Mouse (Mus musculus): Measurements from ENCODE around the gene Olfr670. TPM values are rescaled to one million over a fixed set of nuclear protein-coding genes. Genes with fewer than 3 reads are reported as not detected.
"Not testable (repeated sequence)": the region's sequence is repeated elsewhere in the genome, so short reads cannot be mapped to it uniquely, and the experiment has no call there.

The Olfr670 gene
- not detected in 2 replicates for polyA plus RNA-seq (2012; rRNA removed)

- no peak within 1 kb of the TSS for H3K4me3 ChIP-seq (ENCODE audit: control insufficient read depth, insufficient read depth, low read length)
- WGBS, result 72% methylated on average over 1 of the region's 1 CpGs
- TF ChIP-seq CTCF (IDR thresholded peaks at IDR 0.05; ENCODE audit: borderline replicate concordance, control insufficient read depth, extremely low read depth, insufficient read depth, low read length, poor library complexity) (no peak), POLR2A (IDR thresholded peaks at IDR 0.05; ENCODE audit: control insufficient read depth, extremely low read depth, insufficient read depth, low read length, poor library complexity) (no peak)
- no peaks in the 10 kb centered on the region for H3K36me3 ChIP-seq (ENCODE audit: control insufficient read depth, insufficient read depth, low read length)
- no peaks in the 10 kb centered on the region for H3K4me1 ChIP-seq (replicated peaks; ENCODE audit: control insufficient read depth, insufficient read depth, low read length)
- no peak within 1 kb of the TSS for H3K27ac ChIP-seq (ENCODE audit: control insufficient read depth, insufficient read depth, low read length)
- no peaks in the 10 kb centered on the region for H3K27me3 ChIP-seq (ENCODE audit: control insufficient read depth, insufficient read depth, low read length)
- DNase-seq, result no peak
Observed at GRCm38 (mm10) chr7:104962520-104962919, at the start of gene Olfr670. TSS of gene Olfr670 (minus strand) at chr7:104962620.

- H3K27ac ChIP-seq (ENCODE audit: control insufficient read depth, insufficient read depth, low read length), result no peak within 1 kb of the TSS
- H3K36me3 ChIP-seq (ENCODE audit: control insufficient read depth, insufficient read depth, low read length), result no peaks in the 10 kb centered on the region
- no peak for DNase-seq
- no peak for TF ChIP-seq POLR2A (IDR thresholded peaks at IDR 0.05; ENCODE audit: control insufficient read depth, extremely low read depth, insufficient read depth, low read length, poor library complexity)
- TF ChIP-seq CTCF (IDR thresholded peaks at IDR 0.05; ENCODE audit: borderline replicate concordance, control insufficient read depth, extremely low read depth, insufficient read depth, low read length, poor library complexity), result no peak
- H3K4me1 ChIP-seq (replicated peaks; ENCODE audit: control insufficient read depth, insufficient read depth, low read length), result no peaks in the 10 kb centered on the region
- no peaks in the 10 kb centered on the region for H3K27me3 ChIP-seq (ENCODE audit: control insufficient read depth, insufficient read depth, low read length)
- H3K4me3 ChIP-seq (ENCODE audit: control insufficient read depth, insufficient read depth, low read length), result no peak within 1 kb of the TSS
Observed at GRCm38 (mm10) chr7:105001929-105002328, 39.5 kb upstream of the Olfr670 start, which contains the start of gene Olfr672. TSS of gene Olfr672 (minus strand) at chr7:105002029.

DNA sequence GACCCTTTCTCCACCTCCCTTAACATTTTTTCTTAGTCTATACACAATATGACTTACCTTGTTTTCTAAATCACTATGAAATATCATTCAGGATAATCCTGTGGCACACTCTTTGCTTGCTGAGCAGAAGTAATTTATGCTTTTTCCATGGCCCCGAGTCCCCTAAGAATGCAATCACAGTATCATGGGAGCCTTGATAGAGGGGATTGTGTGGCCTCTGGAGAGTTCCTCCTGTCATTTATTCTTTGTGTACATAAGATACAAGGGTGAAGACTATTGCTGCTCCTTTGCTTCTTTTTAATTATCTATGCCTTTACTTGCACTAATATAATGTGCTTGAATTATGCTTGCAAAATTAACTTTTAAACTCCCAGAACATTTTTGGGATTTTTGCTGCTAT, 16.6 kb upstream of the Olfr670 start, which contains the start of gene Olfr671:
Gene Olfr671 (minus strand): TSS at position 101 of the 400 bp plus-strand sequence.
- H3K27me3 ChIP-seq (ENCODE audit: control insufficient read depth, insufficient read depth, low read length), result no peaks in the 10 kb centered on the region
- 90% methylated on average over 1 of the region's 1 CpGs for WGBS
- no peak for DNase-seq
- H3K27ac ChIP-seq (ENCODE audit: control insufficient read depth, insufficient read depth, low read length), result no peak within 1 kb of the TSS
- no peak within 1 kb of the TSS for H3K4me3 ChIP-seq (ENCODE audit: control insufficient read depth, insufficient read depth, low read length)
- H3K4me1 ChIP-seq (replicated peaks; ENCODE audit: control insufficient read depth, insufficient read depth, low read length), result no peaks in the 10 kb centered on the region
- TF ChIP-seq CTCF (IDR thresholded peaks at IDR 0.05; ENCODE audit: borderline replicate concordance, control insufficient read depth, extremely low read depth, insufficient read depth, low read length, poor library complexity) (no peak), POLR2A (IDR thresholded peaks at IDR 0.05; ENCODE audit: control insufficient read depth, extremely low read depth, insufficient read depth, low read length, poor library complexity) (no peak)
- no peaks in the 10 kb centered on the region for H3K36me3 ChIP-seq (ENCODE audit: control insufficient read depth, insufficient read depth, low read length)

- WGBS, result 62% methylated on average over 2 of the region's 2 CpGs
- not testable (repeated sequence) for H3K4me3 ChIP-seq (ENCODE audit: control insufficient read depth, insufficient read depth, low read length); H3K27me3 ChIP-seq (ENCODE audit: control insufficient read depth, insufficient read depth, low read length); H3K4me1 ChIP-seq (replicated peaks; ENCODE audit: control insufficient read depth, insufficient read depth, low read length); H3K36me3 ChIP-seq (ENCODE audit: control insufficient read depth, insufficient read depth, low read length); H3K27ac ChIP-seq (ENCODE audit: control insufficient read depth, insufficient read depth, low read length); DNase-seq
Observed at GRCm38 (mm10) chr7:104972507-104972906, 10.1 kb upstream of the Olfr670 start.

- not testable (repeated sequence) for H3K36me3 ChIP-seq (ENCODE audit: control insufficient read depth, insufficient read depth, low read length); H3K27me3 ChIP-seq (ENCODE audit: control insufficient read depth, insufficient read depth, low read length); H3K27ac ChIP-seq (ENCODE audit: control insufficient read depth, insufficient read depth, low read length); DNase-seq; H3K4me1 ChIP-seq (replicated peaks; ENCODE audit: control insufficient read depth, insufficient read depth, low read length); H3K4me3 ChIP-seq (ENCODE audit: control insufficient read depth, insufficient read depth, low read length)
- WGBS, result 95% methylated on average over 16 of the region's 16 CpGs
Observed at GRCm38 (mm10) chr7:104950234-104950633, 12.2 kb downstream of the Olfr670 start.

- H3K27me3 ChIP-seq (ENCODE audit: control insufficient read depth, insufficient read depth, low read length), result no peaks in the 10 kb centered on the region
- WGBS, result 96% methylated on average over 1 of the region's 1 CpGs
- H3K4me3 ChIP-seq (ENCODE audit: control insufficient read depth, insufficient read depth, low read length), result no peak within 1 kb of the TSS
- DNase-seq, result no peak
- no peak for TF ChIP-seq CTCF (IDR thresholded peaks at IDR 0.05; ENCODE audit: borderline replicate concordance, control insufficient read depth, extremely low read depth, insufficient read depth, low read length, poor library complexity)
- TF ChIP-seq POLR2A (IDR thresholded peaks at IDR 0.05; ENCODE audit: control insufficient read depth, extremely low read depth, insufficient read depth, low read length, poor library complexity), result no peak
- H3K4me1 ChIP-seq (replicated peaks; ENCODE audit: control insufficient read depth, insufficient read depth, low read length), result no peaks in the 10 kb centered on the region
- no peak within 1 kb of the TSS for H3K27ac ChIP-seq (ENCODE audit: control insufficient read depth, insufficient read depth, low read length)
- no peaks in the 10 kb centered on the region for H3K36me3 ChIP-seq (ENCODE audit: control insufficient read depth, insufficient read depth, low read length)
Observed at GRCm38 (mm10) chr7:104933940-104934339, 28.5 kb downstream of the Olfr670 start, which contains the start of gene Olfr669. TSS of gene Olfr669 (plus strand) at chr7:104934240.

DNA sequence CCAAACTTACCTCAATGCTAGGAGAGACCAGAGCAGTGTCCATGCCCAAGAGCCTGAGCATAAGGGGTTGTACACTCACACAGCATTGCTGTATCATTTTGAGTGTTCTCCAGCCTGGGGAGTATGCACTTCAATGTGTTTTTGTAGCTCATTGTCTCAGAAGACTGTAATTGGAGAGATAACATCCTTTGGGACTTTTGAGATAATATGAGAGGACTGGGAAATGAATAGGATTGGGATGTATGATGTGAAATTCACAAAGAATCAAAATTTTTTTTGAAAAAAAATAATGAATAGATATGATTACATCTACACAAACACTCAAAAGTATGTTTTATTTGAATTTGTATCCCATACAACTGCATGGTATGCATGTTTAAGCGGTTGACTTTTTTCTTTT, 34.5 kb downstream of the Olfr670 start, which contains the start of gene Olfr668:
Gene Olfr668 (minus strand): TSS at position 101 of the 400 bp plus-strand sequence.
- H3K36me3 ChIP-seq (ENCODE audit: control insufficient read depth, insufficient read depth, low read length), result no peaks in the 10 kb centered on the region
- H3K27ac ChIP-seq (ENCODE audit: control insufficient read depth, insufficient read depth, low read length), result no peak within 1 kb of the TSS
- TF ChIP-seq CTCF (IDR thresholded peaks at IDR 0.05; ENCODE audit: borderline replicate concordance, control insufficient read depth, extremely low read depth, insufficient read depth, low read length, poor library complexity) (no peak), POLR2A (IDR thresholded peaks at IDR 0.05; ENCODE audit: control insufficient read depth, extremely low read depth, insufficient read depth, low read length, poor library complexity) (no peak)
- WGBS, result 75% methylated on average over 1 of the region's 1 CpGs
- H3K4me3 ChIP-seq (ENCODE audit: control insufficient read depth, insufficient read depth, low read length), result no peak within 1 kb of the TSS
- no peak for DNase-seq
- no peaks in the 10 kb centered on the region for H3K27me3 ChIP-seq (ENCODE audit: control insufficient read depth, insufficient read depth, low read length)
- no peaks in the 10 kb centered on the region for H3K4me1 ChIP-seq (replicated peaks; ENCODE audit: control insufficient read depth, insufficient read depth, low read length)
